Mouse (Mus musculus) cerebellum, postnatal 25 days (tissue): ENCODE data around the gene Abhd17b.
"Not testable (repeated sequence)": the region's sequence is repeated elsewhere in the genome, so short reads cannot be mapped to it uniquely, and the experiment has no call there.

Source experiments
- DNase-seq, 2 experiments: peaks; one replicate each; pipeline ENCODE4 v3.0.0; 2021; ENCODE audit warnings: mixed read lengths in 2 of 2

Gene Abhd17b

DNA sequence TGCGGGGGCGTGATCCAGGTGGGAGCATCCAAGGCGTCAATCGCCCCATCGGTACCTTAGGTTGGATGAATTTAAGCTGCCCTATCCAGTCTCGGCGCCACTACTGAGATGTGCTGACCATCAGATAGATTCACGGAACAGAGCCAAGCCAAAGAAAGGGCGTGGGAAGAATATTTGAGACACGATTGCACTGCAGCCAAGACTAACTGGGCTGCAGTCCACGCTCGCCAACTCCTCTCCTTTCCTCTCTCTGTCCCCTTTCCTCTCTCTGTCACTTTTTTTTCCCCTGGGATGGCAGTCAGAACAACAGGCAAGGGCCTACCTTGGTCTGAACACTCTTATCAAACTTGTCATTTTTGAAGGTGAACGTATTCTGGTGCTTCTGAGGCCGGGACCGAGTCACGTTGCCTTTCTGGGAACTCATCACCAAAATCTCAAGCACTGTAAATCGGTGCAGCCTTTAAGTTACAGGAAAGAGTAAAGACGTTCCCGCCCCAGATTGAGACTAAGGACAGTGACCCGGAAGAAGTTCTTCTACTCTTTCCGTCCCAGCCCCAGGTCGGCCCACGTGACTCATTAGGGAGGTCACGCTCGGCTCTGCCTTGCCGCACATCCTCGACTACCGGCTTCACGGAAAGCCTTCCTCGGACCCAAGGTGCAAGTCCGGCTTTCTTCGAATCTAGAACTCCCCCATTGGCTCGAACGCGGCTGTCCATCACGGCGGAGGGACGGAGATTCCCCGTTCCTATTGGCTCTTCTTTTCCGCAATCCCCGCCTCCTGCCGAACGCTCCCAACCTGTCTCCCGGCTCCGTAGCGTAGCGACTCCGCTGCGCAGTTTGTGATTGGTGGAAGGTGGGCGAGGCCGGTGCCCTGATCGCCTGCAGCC lies 457 bp upstream of the Abhd17b start, which contains the start of gene 1110059E24Rik:
TSS of gene 1110059E24Rik (minus strand) at position 692 of the 887 bp plus-strand sequence.
- DNase-seq, result peak; percentile 97

DNA sequence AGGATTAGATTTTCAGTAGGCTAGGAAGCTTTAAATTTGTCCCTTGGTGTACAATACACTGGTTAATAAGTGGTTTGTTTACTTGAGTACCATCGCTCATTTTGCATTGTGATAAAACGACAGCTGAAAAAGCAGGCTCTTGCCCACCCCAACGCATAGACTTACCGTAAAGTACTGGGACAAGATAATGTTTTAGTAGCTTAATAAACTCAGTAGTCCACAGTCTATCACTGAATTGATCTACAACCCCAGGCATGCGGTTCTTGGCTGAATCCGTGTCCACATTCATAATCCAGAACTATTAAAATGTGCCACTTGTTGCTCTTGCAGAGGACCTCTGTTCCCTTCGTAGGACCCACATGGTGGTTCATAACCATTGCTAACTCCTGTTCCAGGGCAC lies 1.8 kb downstream of the Abhd17b start:
- DNase-seq, result no peak

DNA sequence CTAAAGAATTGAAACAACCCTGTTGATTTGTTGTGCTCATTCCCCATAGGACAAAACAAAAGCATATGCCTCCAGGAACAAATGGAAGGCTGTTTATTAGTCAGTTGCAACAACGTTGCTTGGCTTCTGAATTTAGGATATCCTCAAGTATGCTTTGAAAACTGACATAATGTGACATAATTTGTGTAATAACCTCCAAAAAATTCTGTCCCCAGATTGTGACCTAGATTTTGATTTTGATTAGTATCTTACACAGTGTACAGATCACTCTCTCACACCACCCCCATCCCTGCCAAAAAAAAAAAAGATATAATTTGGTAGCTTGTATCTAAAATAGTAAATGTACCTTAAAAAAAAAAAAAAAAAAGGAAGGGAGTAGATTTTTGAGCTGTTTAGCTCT lies 7.7 kb downstream of the Abhd17b start:
- DNase-seq, result no peak

DNA sequence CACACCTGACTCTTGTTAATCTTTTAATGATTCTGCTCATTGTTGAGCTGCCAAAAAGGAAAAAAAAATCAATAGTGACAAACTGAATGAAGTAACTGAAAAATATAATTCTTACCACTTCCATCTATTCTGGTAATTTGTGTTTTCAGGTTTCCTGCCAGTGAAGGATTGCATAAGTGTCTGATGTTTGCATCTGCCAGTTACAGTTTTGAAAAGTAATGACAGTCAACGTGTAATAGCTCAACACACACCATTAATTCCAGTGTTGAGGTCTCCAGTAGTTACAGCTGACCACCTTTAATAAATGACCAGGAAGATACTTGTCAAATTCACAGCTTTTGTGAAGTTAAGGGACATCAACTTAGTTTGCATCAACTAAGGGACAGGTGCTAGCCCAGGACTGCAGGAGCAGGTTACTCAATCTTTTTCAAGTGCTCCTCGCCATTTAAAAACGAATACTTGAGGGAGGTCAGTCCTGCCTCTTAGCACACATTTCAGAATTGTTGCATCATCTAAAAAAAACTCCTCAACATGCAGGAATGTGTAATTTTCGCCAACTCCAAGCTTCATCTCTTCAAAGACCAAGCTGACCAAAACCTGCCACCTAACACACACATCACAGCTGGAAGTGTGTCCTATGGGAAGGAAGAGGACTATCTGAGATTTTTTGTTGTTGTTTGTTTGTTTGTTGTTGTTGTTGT lies 10.9 kb downstream of the Abhd17b start:
- DNase-seq, result no peak

DNA sequence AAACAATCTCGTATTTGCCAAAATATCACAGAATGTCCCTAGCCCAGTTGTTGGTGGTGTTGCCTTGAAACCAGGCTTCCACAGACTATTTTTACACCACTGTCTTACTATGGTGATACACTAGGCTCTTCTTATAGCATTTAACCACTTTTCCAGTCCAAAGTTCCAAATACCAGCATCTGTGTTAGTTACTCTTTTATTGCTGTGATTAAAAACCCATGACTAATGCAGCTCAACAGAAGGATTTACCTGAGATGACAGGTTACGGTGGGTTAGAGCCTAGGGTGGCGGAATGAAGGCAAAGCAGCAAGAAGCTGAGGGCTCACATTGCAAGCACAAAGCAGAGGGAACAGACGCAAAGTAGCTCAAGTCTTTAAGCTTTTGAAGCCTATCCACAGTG lies 16.7 kb downstream of the Abhd17b start:
- no peak for DNase-seq

DNA sequence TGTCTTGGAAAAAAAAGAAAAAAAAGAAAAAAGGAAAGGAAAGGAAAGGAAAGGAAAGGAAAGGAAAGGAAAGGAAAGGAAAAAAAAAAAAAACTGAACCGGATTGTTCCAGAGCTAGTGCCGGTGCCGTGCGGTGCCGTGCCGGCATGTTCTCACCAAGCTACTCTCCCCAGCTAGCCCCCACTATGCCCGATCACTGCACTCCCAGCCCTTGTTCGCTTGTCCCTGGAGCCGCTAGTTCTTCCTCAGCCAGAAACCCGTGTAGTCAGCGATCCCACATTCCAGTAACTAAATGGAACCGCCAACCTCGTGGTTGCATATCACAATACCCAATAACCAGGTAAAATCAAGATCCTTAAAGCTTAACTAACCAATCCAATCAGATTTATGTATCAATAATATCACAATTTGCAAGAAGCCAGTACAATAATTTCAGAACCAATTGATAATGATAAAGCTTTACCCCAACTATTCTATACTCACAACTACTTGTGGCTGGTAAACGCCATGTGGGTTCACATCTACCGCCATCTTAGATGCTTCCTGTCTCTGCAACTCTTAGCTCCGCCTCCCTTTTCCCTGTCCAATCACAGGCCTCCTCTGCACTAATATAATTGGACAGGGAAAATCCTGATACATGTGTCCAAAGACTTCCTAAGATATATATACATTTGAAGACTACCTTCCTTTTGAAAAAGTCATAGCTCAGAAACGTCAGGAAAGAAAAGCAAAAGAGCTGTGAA lies 21.5 kb downstream of the Abhd17b start:
- DNase-seq, result no peak

DNA sequence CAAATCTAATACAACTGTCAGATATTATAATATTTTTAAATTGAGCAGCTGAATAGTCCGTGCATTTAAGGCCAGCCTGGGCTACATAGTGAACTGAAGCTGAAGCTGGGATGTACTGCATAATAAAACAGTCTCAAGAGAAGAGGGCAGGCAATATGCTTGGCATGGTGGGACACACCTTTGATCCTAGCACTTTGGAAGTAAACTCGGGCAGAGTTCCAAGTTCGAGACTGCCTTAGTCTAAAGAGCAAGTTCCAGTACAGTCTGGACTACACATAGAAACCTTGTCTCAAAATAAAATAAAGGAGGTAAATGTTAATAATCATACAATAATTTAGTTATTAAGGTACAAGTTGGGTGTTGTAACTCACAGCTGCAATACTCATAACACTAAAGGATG lies 27.1 kb downstream of the Abhd17b start:
- DNase-seq, result no peak

- no peak for DNase-seq
Measured at GRCm38 (mm10) chr19:21680986-21681385, 28.0 kb downstream of the Abhd17b start.

- peak; percentile 59 to 75 for DNase-seq
Measured at GRCm38 (mm10) chr19:21713260-21714031, 60.5 kb downstream of the Abhd17b start.

GRCm38 (mm10) chr19:21714278-21714883 lies 61.4 kb downstream of the Abhd17b start:
- no peak for DNase-seq

- no peak for DNase-seq
Measured at GRCm38 (mm10) chr19:21715005-21715442, 62.0 kb downstream of the Abhd17b start.

GRCm38 (mm10) chr19:21715515-21715914 lies 62.5 kb downstream of the Abhd17b start:
- no peak for DNase-seq

- DNase-seq, result no peak
Measured at GRCm38 (mm10) chr19:21716456-21716855, 63.5 kb downstream of the Abhd17b start.

DNA sequence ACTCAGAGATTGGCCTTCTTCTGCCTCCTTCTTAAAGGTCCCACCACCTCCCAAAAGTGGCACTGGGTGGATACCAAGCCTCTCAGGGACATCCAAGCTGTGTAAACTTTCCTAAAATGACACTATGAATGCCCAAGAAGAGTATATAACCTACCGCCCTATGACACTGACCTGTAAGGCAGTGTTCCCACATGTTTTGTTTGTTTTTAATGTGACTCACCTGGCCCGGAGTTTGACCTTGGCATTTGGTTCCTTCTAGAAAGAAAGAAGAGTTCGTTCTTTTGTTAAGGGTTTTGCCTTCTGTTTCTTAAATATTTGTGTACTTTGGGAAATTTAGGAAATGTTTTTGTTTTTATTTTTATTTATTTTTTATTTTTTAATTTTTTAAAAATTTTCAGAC lies 66.2 kb downstream of the Abhd17b start:
- DNase-seq, result no peak

- no peak for DNase-seq
Measured at GRCm38 (mm10) chr19:21720950-21721349, 68.0 kb downstream of the Abhd17b start.

DNA sequence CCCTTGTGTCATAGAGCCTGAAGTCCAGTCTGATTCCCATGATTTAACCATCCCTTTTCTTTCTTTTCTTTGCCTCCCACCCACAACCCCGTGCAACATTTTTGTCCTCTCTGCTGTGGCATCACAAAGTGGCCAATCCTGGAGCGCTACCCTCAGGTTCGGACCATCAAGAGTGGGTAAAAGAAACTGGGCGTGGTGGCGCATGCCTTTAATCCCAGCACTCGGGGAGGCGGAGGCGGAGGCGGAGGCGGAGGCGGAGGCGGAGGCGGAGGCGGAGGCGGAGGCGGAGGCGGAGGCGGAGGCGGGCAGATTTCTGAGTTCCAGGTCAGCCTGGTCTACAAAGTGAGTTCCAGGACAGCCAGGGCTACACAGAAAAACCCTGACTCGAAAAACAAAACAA lies 70.3 kb downstream of the Abhd17b start:
- DNase-seq, result not testable (repeated sequence)

DNA sequence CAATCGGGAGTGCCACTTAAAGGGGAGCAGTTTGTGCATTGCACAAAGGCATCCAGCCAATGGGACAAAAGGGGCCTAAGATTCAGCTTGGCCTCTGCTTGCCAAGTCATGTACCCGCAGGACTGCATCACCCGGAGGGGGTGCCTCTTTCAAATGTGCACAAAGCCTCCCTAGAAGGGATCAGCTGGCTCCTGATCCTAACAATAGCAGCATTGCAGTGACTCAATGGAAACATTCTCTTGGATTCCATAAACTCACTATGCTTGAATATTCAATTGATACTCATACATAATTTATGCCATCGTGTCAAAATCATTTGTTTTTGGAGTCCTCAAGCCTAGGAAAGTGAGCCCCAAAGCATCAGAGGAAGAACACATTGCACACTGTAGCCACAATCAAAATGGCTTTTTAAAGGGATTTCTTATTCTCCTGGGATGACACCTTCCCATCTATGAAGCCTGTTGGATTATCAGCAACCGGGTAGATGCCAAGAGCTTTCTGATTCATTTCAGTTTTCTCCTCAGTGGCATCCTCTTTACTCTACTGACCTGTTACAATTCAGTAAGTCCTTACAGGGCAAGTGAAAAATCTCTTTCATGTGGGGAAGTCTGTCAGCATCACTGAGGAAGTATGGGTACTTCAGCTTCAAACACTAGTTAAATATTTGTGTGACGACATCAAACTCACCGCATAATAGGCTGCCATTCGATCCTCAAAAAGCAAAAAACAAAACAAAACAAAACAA lies 71.1 kb downstream of the Abhd17b start:
- DNase-seq, result peak in 1 of 2 experiments; percentile 26

- no peak for DNase-seq
Measured at GRCm38 (mm10) chr19:21725168-21725567, 72.2 kb downstream of the Abhd17b start.

DNA sequence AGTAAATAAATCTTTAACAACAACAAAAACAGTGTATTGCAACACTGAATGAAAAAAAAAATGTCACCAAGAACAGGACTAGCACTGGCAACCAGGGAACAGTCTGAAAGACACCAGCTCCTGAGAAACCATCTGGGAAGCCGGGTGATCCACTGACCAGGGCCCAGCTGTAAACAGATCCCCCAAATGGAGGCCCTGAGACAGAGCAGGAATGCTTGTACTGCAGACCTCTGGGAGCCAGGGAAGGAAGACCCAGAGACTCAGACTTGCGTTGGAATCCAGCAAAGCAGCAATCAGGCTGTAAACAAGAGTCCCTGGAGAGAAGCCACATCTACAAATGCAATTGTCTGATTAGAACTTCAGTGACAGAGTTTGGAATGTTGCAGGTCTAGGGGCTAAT lies 74.1 kb downstream of the Abhd17b start:
- DNase-seq, result no peak

DNA sequence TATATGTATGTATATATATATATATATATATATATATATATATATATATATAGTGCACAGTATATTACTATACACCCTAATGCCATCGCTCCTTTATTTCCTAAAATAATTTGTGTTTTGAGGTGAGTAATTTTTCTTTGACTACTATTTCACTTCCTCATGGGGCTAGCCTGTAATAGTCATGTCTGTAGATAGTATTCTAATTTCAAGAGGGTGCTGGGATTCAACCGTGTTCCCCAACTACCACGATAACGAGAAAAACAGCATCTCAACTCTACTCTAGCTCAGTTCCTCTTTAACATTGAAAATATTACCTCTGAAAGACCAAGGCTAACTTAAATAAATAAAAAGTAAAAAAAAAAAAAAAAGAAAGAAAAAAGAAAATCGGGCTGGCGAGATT lies 75.4 kb downstream of the Abhd17b start:
- DNase-seq, result no peak

DNA sequence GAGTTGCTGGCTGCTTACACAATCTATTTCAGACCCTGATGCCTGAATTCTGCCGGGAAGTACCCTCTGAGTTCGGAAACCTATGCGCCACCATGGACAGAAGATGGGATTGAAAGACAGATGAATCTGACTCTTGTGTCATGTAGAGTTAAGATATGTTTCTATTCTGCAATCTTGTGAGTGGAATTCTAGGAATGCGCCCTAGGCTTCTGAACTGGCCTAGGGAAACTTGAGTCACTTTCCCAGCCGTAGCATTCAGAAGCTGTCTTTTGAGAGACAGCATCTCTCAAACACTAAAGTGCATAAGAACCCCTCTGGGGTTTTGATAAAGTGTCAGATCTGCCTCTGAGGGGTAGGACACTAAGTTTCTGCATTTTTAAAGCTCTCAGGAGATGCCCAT lies 78.9 kb downstream of the Abhd17b start:
- no peak for DNase-seq
